8 mouse cellular contexts compared by ENCODE assay signal in the genomic region with DNA sequence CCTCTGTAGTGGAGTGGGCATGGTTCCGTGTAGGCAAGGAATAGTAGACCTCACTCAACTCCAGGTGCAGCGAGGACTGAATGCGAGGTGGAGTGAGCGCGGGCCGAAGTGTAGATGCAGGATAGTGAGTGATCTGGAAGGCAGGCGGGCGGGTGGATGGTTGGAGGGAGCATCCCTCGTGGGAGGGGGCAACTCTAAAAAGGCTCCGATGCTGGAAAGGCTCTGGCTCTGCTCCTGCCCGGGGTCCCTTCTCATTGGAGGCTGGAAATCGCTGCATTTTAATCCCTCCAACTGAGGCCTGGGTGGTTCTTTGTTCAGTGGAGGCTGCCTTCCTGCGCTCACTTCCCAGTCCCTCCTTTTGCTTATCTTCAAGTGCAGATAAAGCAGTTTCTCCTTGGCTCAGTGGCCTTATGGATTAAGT. TPM values are rescaled to one million over a fixed set of nuclear protein-coding genes. Genes with fewer than 3 reads are reported as not detected.
A peak's percentile ranks its signal among the peaks of the same experiment; 100 is the strongest.
DNase-seq lines count a peak whose midpoint lies in the region; ATAC-seq lines count a peak whose summit lies in the region.
"Had no signal": no experiment of that assay in that cellular context is flagged by ENCODE, and none has a peak within 500 bp of the region (broad histone marks: within the 10 kb centered on the region; RNA-seq: fewer than 3 reads in every experiment).

No protein-coding gene starts in this region.

- H3K36me3 ChIP-seq in megakaryocyte, embryonic 14.5 days (replicated peaks; ENCODE audit: low read length): no peaks in the 10 kb centered on the region
- no peaks in the 10 kb centered on the region for H3K36me3 ChIP-seq in erythroblast, embryonic 14.5 days (ENCODE audit: control insufficient read depth)
- peaks cover 10% of the 10 kb centered on the region for H3K36me3 ChIP-seq in limb, embryonic 12.5 days
- H3K36me3 ChIP-seq in stomach, embryonic 14.5 days (ENCODE audit: control insufficient read depth, insufficient read depth, low read length): peaks cover 3% of the 10 kb centered on the region

- H3K4me3 ChIP-seq in megakaryocyte, embryonic 14.5 days (replicated peaks): peak overlapping the region; percentile 93
- H3K4me3 ChIP-seq in erythroblast, embryonic 14.5 days (replicated peaks): peak overlapping the region; percentile 81
- peak overlapping the region; percentile 96 for H3K4me3 ChIP-seq in limb, embryonic 12.5 days (replicated peaks)
- peak overlapping the region; percentile 88 for H3K4me3 ChIP-seq in stomach, embryonic 14.5 days (ENCODE audit: low read depth, low read length)

- H3K4me1 ChIP-seq in megakaryocyte, embryonic 14.5 days: peaks cover 53% of the 10 kb centered on the region
- peaks cover 67% of the 10 kb centered on the region for H3K4me1 ChIP-seq in erythroblast, embryonic 14.5 days (ENCODE audit: control insufficient read depth)
- peaks cover 27% of the 10 kb centered on the region for H3K4me1 ChIP-seq in limb, embryonic 12.5 days (replicated peaks)
- H3K4me1 ChIP-seq in stomach, embryonic 14.5 days (ENCODE audit: control insufficient read depth, insufficient read depth, low read length): peaks cover 14% of the 10 kb centered on the region

- peaks cover 57% of the 10 kb centered on the region for H3K27me3 ChIP-seq in megakaryocyte, embryonic 14.5 days (replicated peaks)
- no peaks in the 10 kb centered on the region for H3K27me3 ChIP-seq in erythroblast, embryonic 14.5 days (ENCODE audit: control insufficient read depth)
- H3K27me3 ChIP-seq in limb, embryonic 12.5 days: no peaks in the 10 kb centered on the region
- H3K27me3 ChIP-seq in stomach, embryonic 14.5 days (ENCODE audit: control insufficient read depth, insufficient read depth, low read length): no peaks in the 10 kb centered on the region

- no peak for ATAC-seq in megakaryocyte, adult 5-6 weeks (ENCODE audit: poor library complexity, severe bottlenecking)
- ATAC-seq in limb, embryonic 12.5 days (ENCODE audit: insufficient number of reproducible peaks, insufficient read depth, low FRiP score, low TSS enrichment, low read depth): no peak
- peak; percentile 1; the same call in 1 of the 2 replicates for ATAC-seq in stomach, embryonic 14.5 days (ENCODE audit: insufficient number of reproducible peaks, insufficient read depth, low FRiP score, low read depth)

- H3K9me3 ChIP-seq in megakaryocyte, embryonic 14.5 days: no peaks in the 10 kb centered on the region
- H3K9me3 ChIP-seq in erythroblast, embryonic 14.5 days (ENCODE audit: control insufficient read depth, low read length): no peaks in the 10 kb centered on the region
- H3K9me3 ChIP-seq in limb, embryonic 12.5 days: no peaks in the 10 kb centered on the region
- H3K9me3 ChIP-seq in stomach, embryonic 14.5 days (ENCODE audit: control insufficient read depth, low read depth, low read length): no peaks in the 10 kb centered on the region

- DNase-seq in urinary bladder, postnatal 10 days (ENCODE audit: low spot score): no peak
- no peak for DNase-seq in cerebellum, postnatal 36 days

- WGBS in limb, embryonic 12.5 days: 1% methylated on average over 13 of the region's 13 CpGs
- under 1% methylated on average over 13 of the region's 13 CpGs for WGBS in stomach, embryonic 14.5 days

- H3K4me2 ChIP-seq in limb, embryonic 12.5 days: peak overlapping the region; percentile 96
- peak overlapping the region; percentile 94 for H3K4me2 ChIP-seq in stomach, embryonic 14.5 days (replicated peaks; ENCODE audit: low read depth, low read length)

- peak overlapping the region; percentile 62 for H3K9ac ChIP-seq in limb, embryonic 12.5 days (replicated peaks)
- H3K9ac ChIP-seq in stomach, embryonic 14.5 days (replicated peaks; ENCODE audit: low read depth, low read length): peak overlapping the region; percentile 63

- peak overlapping the region; percentile 99 for H3K27ac ChIP-seq in limb, embryonic 12.5 days
- peak overlapping the region; percentile 100 for H3K27ac ChIP-seq in stomach, embryonic 14.5 days (ENCODE audit: low read length)

RNA-seq across cellular contexts. Expression of a gene that starts 1.3 kb away (rescaled TPM):
- 7.8 and 11.7 TPM in 2 replicates for polyA plus RNA-seq in megakaryocyte, embryonic 14.5 days (2012; ENCODE audit: insufficient read depth, low replicate concordance)
- 0.27 and 0.60 TPM in 2 replicates for total RNA-seq in megakaryocyte, adult 5-6 weeks (2015)
- 0.12 and 0.15 TPM in 2 replicates for total RNA-seq in megakaryocyte, adult 5-6 weeks (2017)
- polyA plus RNA-seq in erythroblast, embryonic 14.5 days (2012): 1.4 and 2.3 TPM in 2 replicates
- 15.6 and 16.8 TPM in 2 replicates for polyA plus RNA-seq in limb, embryonic 12.5 days (2016; fragmentation: Nextera tagmentation; extraction: Ambion mirVana)
- polyA plus RNA-seq in stomach, embryonic 14.5 days (2014; fragmentation: Nextera tagmentation; extraction: Ambion mirVana): 13.6 and 15.7 TPM in 2 replicates

RNA-seq across cellular contexts. Expression of a gene that starts 15.7 kb away (rescaled TPM):
- polyA plus RNA-seq in megakaryocyte, embryonic 14.5 days (2012; ENCODE audit: insufficient read depth, low replicate concordance): 3.6 and 7.9 TPM in 2 replicates
- total RNA-seq in megakaryocyte, adult 5-6 weeks (2015): 0.98 and 1.9 TPM in 2 replicates
- total RNA-seq in megakaryocyte, adult 5-6 weeks (2017): 2.1 and 2.6 TPM in 2 replicates
- polyA plus RNA-seq in erythroblast, embryonic 14.5 days (2012): 0.90 and 1.0 TPM in 2 replicates
- 74.1 and 76.6 TPM in 2 replicates for polyA plus RNA-seq in limb, embryonic 12.5 days (2016; fragmentation: Nextera tagmentation; extraction: Ambion mirVana)
- 41.0 and 43.5 TPM in 2 replicates for polyA plus RNA-seq in stomach, embryonic 14.5 days (2014; fragmentation: Nextera tagmentation; extraction: Ambion mirVana)

RNA-seq across cellular contexts. Expression of a gene that starts 16.3 kb away (rescaled TPM):
- not detected in 2 replicates for polyA plus RNA-seq in megakaryocyte, embryonic 14.5 days (2012; ENCODE audit: insufficient read depth, low replicate concordance)
- not detected in 2 replicates for total RNA-seq in megakaryocyte, adult 5-6 weeks (2015)
- not detected in 2 replicates for total RNA-seq in megakaryocyte, adult 5-6 weeks (2017)
- polyA plus RNA-seq in erythroblast, embryonic 14.5 days (2012): not detected in 2 replicates
- polyA plus RNA-seq in limb, embryonic 12.5 days (2016; fragmentation: Nextera tagmentation; extraction: Ambion mirVana): 0.24 and 0.59 TPM in 2 replicates
- polyA plus RNA-seq in stomach, embryonic 14.5 days (2014; fragmentation: Nextera tagmentation; extraction: Ambion mirVana): 0.33 and 0.69 TPM in 2 replicates
- total RNA-seq: neutrophil, adult 5-6 weeks had no signal

RNA-seq across cellular contexts. Expression of a gene that starts 22.7 kb away (rescaled TPM):
- polyA plus RNA-seq in megakaryocyte, embryonic 14.5 days (2012; ENCODE audit: insufficient read depth, low replicate concordance): 1.2 TPM in 1 of 2 replicates, not detected in the other
- not detected in 2 replicates for total RNA-seq in megakaryocyte, adult 5-6 weeks (2015)
- not detected in 2 replicates for total RNA-seq in megakaryocyte, adult 5-6 weeks (2017)
- not detected in 2 replicates for polyA plus RNA-seq in erythroblast, embryonic 14.5 days (2012)
- polyA plus RNA-seq in limb, embryonic 12.5 days (2016; fragmentation: Nextera tagmentation; extraction: Ambion mirVana): 2.2 and 3.0 TPM in 2 replicates
- 2.2 and 3.8 TPM in 2 replicates for polyA plus RNA-seq in stomach, embryonic 14.5 days (2014; fragmentation: Nextera tagmentation; extraction: Ambion mirVana)
- total RNA-seq: neutrophil, adult 5-6 weeks had no signal

RNA-seq across cellular contexts. Expression of a gene that starts 55.3 kb away (rescaled TPM):
- 26.3 and 95.5 TPM in 2 replicates for polyA plus RNA-seq in megakaryocyte, embryonic 14.5 days (2012; ENCODE audit: insufficient read depth, low replicate concordance)
- total RNA-seq in megakaryocyte, adult 5-6 weeks (2015): 0.16 and 1.3 TPM in 2 replicates
- total RNA-seq in megakaryocyte, adult 5-6 weeks (2017): 1.1 TPM in 1 of 2 replicates, not detected in the other
- polyA plus RNA-seq in erythroblast, embryonic 14.5 days (2012): 1.3 TPM in 2 replicates
- polyA plus RNA-seq in limb, embryonic 12.5 days (2016; fragmentation: Nextera tagmentation; extraction: Ambion mirVana): 3.0 and 3.6 TPM in 2 replicates
- 0.73 and 1.1 TPM in 2 replicates for polyA plus RNA-seq in stomach, embryonic 14.5 days (2014; fragmentation: Nextera tagmentation; extraction: Ambion mirVana)
